Comparison of ENCODE assay signal across 8 mouse cellular contexts in genomic region chr5:139178895-139179631, GRCm38 (mm10). TPM values are rescaled to one million over a fixed set of nuclear protein-coding genes. Genes with fewer than 3 reads are reported as not detected.
DNase-seq lines count a peak whose midpoint lies in the region; ATAC-seq lines count a peak whose summit lies in the region.

No protein-coding gene starts in this region.

- no peak overlapping the region for H3K27ac ChIP-seq in hindbrain, embryonic 16.5 days (ENCODE audit: low read depth, low read length)

- peak; percentile 91 for ATAC-seq in hindbrain, embryonic 16.5 days

- H3K9me3 ChIP-seq in hindbrain, embryonic 16.5 days (ENCODE audit: control insufficient read depth, low read length): no peaks in the 10 kb centered on the region

- H3K27me3 ChIP-seq in hindbrain, embryonic 16.5 days (replicated peaks; ENCODE audit: control insufficient read depth, insufficient read depth, low read length): no peaks in the 10 kb centered on the region

- H3K9ac ChIP-seq in hindbrain, embryonic 16.5 days (ENCODE audit: low read depth, low read length): no peak overlapping the region

- no peak overlapping the region for H3K4me3 ChIP-seq in hindbrain, embryonic 16.5 days (ENCODE audit: low read length)

- peaks cover 25% of the 10 kb centered on the region for H3K36me3 ChIP-seq in hindbrain, embryonic 16.5 days (ENCODE audit: control insufficient read depth, insufficient read depth, low read length)

- 29% methylated on average over 11 of the region's 11 CpGs for WGBS in hindbrain, embryonic 16.5 days

- no peak overlapping the region for H3K4me2 ChIP-seq in hindbrain, embryonic 16.5 days (ENCODE audit: low read length)

- H3K4me1 ChIP-seq in hindbrain, embryonic 16.5 days (ENCODE audit: control insufficient read depth, insufficient read depth, low read depth, low read length): peaks cover 9% of the 10 kb centered on the region; the same call in 1 of the 2 replicates

- DNase-seq in T-cell, adult 2 months (ENCODE audit: low spot score): peak; percentile 79
- DNase-seq in cerebellum, postnatal 25 days: peak; percentile 88 to 93
- DNase-seq in gastrocnemius, adult 18-20 months (ENCODE audit: low spot score): peak; percentile 72
- DNase-seq in left cerebral cortex, adult 11 months (ENCODE audit: low spot score): peak; percentile 56
- DNase-seq in lung, postnatal 36 days: peak; percentile 87
- DNase-seq in retina, postnatal 7 days (ENCODE audit: low read depth, low spot score): peak; percentile 74
- peak; percentile 38 for DNase-seq in urinary bladder, postnatal 10 days (ENCODE audit: low spot score)

RNA-seq across cellular contexts. Expression of gene Sun1, which starts 21.4 kb away (rescaled TPM):
- total RNA-seq in gastrocnemius, adult 18-20 months (2021): 10 to 100 TPM; 36.8 to 37.0 TPM
- 40.9 and 44.7 TPM in 2 replicates for polyA plus RNA-seq in hindbrain, embryonic 16.5 days (2015; fragmentation: Nextera tagmentation; extraction: Ambion mirVana)

RNA-seq across cellular contexts. Expression of gene Dnaaf5, which starts 29.0 kb away (rescaled TPM):
- 10 to 100 TPM; 16.3 to 18.5 TPM for total RNA-seq in gastrocnemius, adult 18-20 months (2021)
- polyA plus RNA-seq in hindbrain, embryonic 16.5 days (2015; fragmentation: Nextera tagmentation; extraction: Ambion mirVana): 2.6 and 5.1 TPM in 2 replicates

RNA-seq across cellular contexts. Expression of gene Prkar1b, which starts 29.3 kb away (rescaled TPM):
- total RNA-seq in gastrocnemius, adult 18-20 months (2021): 1 to 10 TPM in 1 of 2 experiments, under 1 TPM in 1; 0.78 to 1.3 TPM
- polyA plus RNA-seq in hindbrain, embryonic 16.5 days (2015; fragmentation: Nextera tagmentation; extraction: Ambion mirVana): 332 and 333 TPM in 2 replicates

Comparison
In these comparisons a context has a peak if more than half of its experiments do, and no peak if none do; other contexts are left out.
1. DNase-seq: peak in every context shown above with its lines; median percentile 90 in cerebellum, postnatal 25 days; 87 in lung, postnatal 36 days; 79 in T-cell, adult 2 months; 74 in retina, postnatal 7 days; 72 in gastrocnemius, adult 18-20 months; 56 in left cerebral cortex, adult 11 months; 38 in urinary bladder, postnatal 10 days.